9 mouse cellular contexts compared by ENCODE assay signal in the genomic region with DNA sequence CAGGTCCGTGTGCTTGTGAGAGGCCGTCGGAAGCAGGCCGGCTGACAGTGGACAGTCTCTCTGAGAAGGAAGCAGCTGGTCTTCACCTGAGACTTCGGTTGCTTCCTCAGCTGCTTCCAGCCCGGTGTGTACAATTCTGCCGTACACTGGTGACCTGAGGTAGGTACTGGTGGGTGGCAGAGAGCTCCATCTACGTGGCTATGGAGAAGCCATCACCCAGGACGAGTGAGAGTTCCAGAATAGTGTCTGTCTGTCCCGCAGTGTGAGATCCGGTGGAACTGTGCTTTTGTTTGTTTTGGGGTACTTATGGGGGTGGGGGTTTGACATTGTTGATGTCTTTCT. TPM values are rescaled to one million over a fixed set of nuclear protein-coding genes. Genes with fewer than 3 reads are reported as not detected.
A peak's percentile ranks its signal among the peaks of the same experiment; 100 is the strongest.
DNase-seq lines count a peak whose midpoint lies in the region; ATAC-seq lines count a peak whose summit lies in the region.
"Had no signal": no experiment of that assay in that cellular context is flagged by ENCODE, and none has a peak within 500 bp of the region (broad histone marks: within the 10 kb centered on the region; RNA-seq: fewer than 3 reads in every experiment).

No protein-coding gene starts in this region.

- H3K9me3 ChIP-seq in lung, embryonic 16.5 days (ENCODE audit: control insufficient read depth, low read length): 0 out of 2 replicates have a peak, but pooled peaks cover 3% of the 10 kb centered on the region
- no peaks in the 10 kb centered on the region for H3K9me3 ChIP-seq in hindbrain, embryonic 13.5 days
- H3K9me3 ChIP-seq in neural tube, embryonic 14.5 days (ENCODE audit: control insufficient read depth, low read length): no peaks in the 10 kb centered on the region

- no peak overlapping the region for H3K9ac ChIP-seq in lung, embryonic 16.5 days (ENCODE audit: low read length)
- 0 out of 2 replicates have a peak overlapping the region, but pooled peaks have one; percentile 26 for H3K9ac ChIP-seq in hindbrain, embryonic 13.5 days
- no peak overlapping the region for H3K9ac ChIP-seq in neural tube, embryonic 14.5 days (replicated peaks; ENCODE audit: low read depth, low read length)
- H3K9ac ChIP-seq: limb, embryonic 13.5 days had no signal

- H3K4me2 ChIP-seq in lung, embryonic 16.5 days (ENCODE audit: low read depth, low read length): peak overlapping the region; percentile 7; the same call in 1 of the 2 replicates
- H3K4me2 ChIP-seq in hindbrain, embryonic 13.5 days: no peak overlapping the region
- H3K4me2 ChIP-seq in neural tube, embryonic 14.5 days (ENCODE audit: low read depth, low read length): no peak overlapping the region
- H3K4me2 ChIP-seq: limb, embryonic 13.5 days had no signal

- H3K36me3 ChIP-seq in lung, embryonic 16.5 days (ENCODE audit: control insufficient read depth, insufficient read depth, low read length): no peaks in the 10 kb centered on the region
- H3K36me3 ChIP-seq in hindbrain, embryonic 13.5 days: no peaks in the 10 kb centered on the region
- H3K36me3 ChIP-seq in neural tube, embryonic 14.5 days (ENCODE audit: control insufficient read depth, insufficient read depth, low read length): no peaks in the 10 kb centered on the region
- H3K36me3 ChIP-seq: limb, embryonic 13.5 days had no signal

- no peak for DNase-seq in frontal cortex, postnatal 14 days (ENCODE audit: low spot score in 2 of 2)
- no peak for DNase-seq in lung, postnatal 36 days
- DNase-seq in gastrocnemius, adult 8-10 months (ENCODE audit: low spot score in 2 of 2): no peak

- peak; percentile 47 for ATAC-seq in frontal cortex, adult (ENCODE audit: low TSS enrichment)
- peak; percentile 5; the same call in 1 of the 2 replicates for ATAC-seq in lung, embryonic 16.5 days (ENCODE audit: low read depth)
- peak; percentile 75 for ATAC-seq in hindbrain, embryonic 13.5 days (ENCODE audit: low FRiP score)
- ATAC-seq in neural tube, embryonic 14.5 days (ENCODE audit: low read depth): peak; percentile 45; the same call in 1 of the 2 replicates
- ATAC-seq in erythroid progenitor cell, adult 5-6 weeks (replicated peaks; ENCODE audit: low FRiP score, poor library complexity, severe bottlenecking): no peak

- 34% methylated on average over 11 of the region's 11 CpGs for WGBS in lung, embryonic 16.5 days
- WGBS in hindbrain, embryonic 13.5 days: 52% methylated on average over 11 of the region's 11 CpGs
- WGBS in neural tube, embryonic 14.5 days: 51% methylated on average over 11 of the region's 11 CpGs

- no peaks in the 10 kb centered on the region for H3K27me3 ChIP-seq in lung, embryonic 16.5 days (ENCODE audit: control insufficient read depth, insufficient read depth, low read depth, low read length)
- no peaks in the 10 kb centered on the region for H3K27me3 ChIP-seq in hindbrain, embryonic 13.5 days
- no peaks in the 10 kb centered on the region for H3K27me3 ChIP-seq in neural tube, embryonic 14.5 days (ENCODE audit: control insufficient read depth, insufficient read depth, low read length)

- no peaks in the 10 kb centered on the region for H3K4me1 ChIP-seq in lung, embryonic 16.5 days (replicated peaks; ENCODE audit: control insufficient read depth, insufficient read depth, low read length)
- H3K4me1 ChIP-seq in hindbrain, embryonic 13.5 days (replicated peaks): peaks cover 4% of the 10 kb centered on the region; the same call in 1 of the 2 replicates
- no peaks in the 10 kb centered on the region for H3K4me1 ChIP-seq in neural tube, embryonic 14.5 days (ENCODE audit: control insufficient read depth, insufficient read depth, low read length)

- H3K27ac ChIP-seq in lung, embryonic 16.5 days (ENCODE audit: low read length): no peak overlapping the region
- H3K27ac ChIP-seq in hindbrain, embryonic 13.5 days: no peak overlapping the region
- H3K27ac ChIP-seq in neural tube, embryonic 14.5 days (ENCODE audit: low read depth, low read length): no peak overlapping the region
- H3K27ac ChIP-seq: limb, embryonic 13.5 days had no signal

- no peak overlapping the region for H3K4me3 ChIP-seq in lung, embryonic 16.5 days (ENCODE audit: low read length)
- H3K4me3 ChIP-seq in hindbrain, embryonic 13.5 days: no peak overlapping the region
- H3K4me3 ChIP-seq in neural tube, embryonic 14.5 days (ENCODE audit: low read depth, low read length): no peak overlapping the region
- H3K4me3 ChIP-seq: limb, embryonic 13.5 days had no signal

RNA-seq across cellular contexts. Expression of gene Lgalsl, which starts 36.0 kb away (rescaled TPM):
- polyA plus RNA-seq in lung, embryonic 16.5 days (2015; fragmentation: Nextera tagmentation; extraction: Ambion mirVana): 47.3 and 51.8 TPM in 2 replicates
- 51.2 and 53.2 TPM in 2 replicates for polyA plus RNA-seq in hindbrain, embryonic 13.5 days (2015; fragmentation: Nextera tagmentation; extraction: Ambion mirVana)
- 66.1 and 70.4 TPM in 2 replicates for polyA plus RNA-seq in neural tube, embryonic 14.5 days (2014; fragmentation: Nextera tagmentation; extraction: Ambion mirVana)
- total RNA-seq in erythroid progenitor cell, adult 5-6 weeks (2015; ENCODE audit: low replicate concordance): 0.84 and 7.2 TPM in 2 replicates
- total RNA-seq in erythroid progenitor cell, adult 5-6 weeks (2017; ENCODE audit: low replicate concordance): 0.39 and 0.61 TPM in 2 replicates
- 10 to 100 TPM; 68.0 to 76.2 (median 72.6) TPM for total RNA-seq in gastrocnemius, adult 8-10 months (2022)

RNA-seq across cellular contexts. Expression of gene Aftph, which starts 53.5 kb away (rescaled TPM):
- 19.9 and 22.1 TPM in 2 replicates for polyA plus RNA-seq in lung, embryonic 16.5 days (2015; fragmentation: Nextera tagmentation; extraction: Ambion mirVana)
- polyA plus RNA-seq in hindbrain, embryonic 13.5 days (2015; fragmentation: Nextera tagmentation; extraction: Ambion mirVana): 37.7 and 40.2 TPM in 2 replicates
- 42.5 and 48.8 TPM in 2 replicates for polyA plus RNA-seq in neural tube, embryonic 14.5 days (2014; fragmentation: Nextera tagmentation; extraction: Ambion mirVana)
- total RNA-seq in erythroid progenitor cell, adult 5-6 weeks (2015; ENCODE audit: low replicate concordance): 70.8 and 101 TPM in 2 replicates
- total RNA-seq in erythroid progenitor cell, adult 5-6 weeks (2017; ENCODE audit: low replicate concordance): 57.7 and 83.8 TPM in 2 replicates
- total RNA-seq in gastrocnemius, adult 8-10 months (2022): 10 to 100 TPM; 18.3 to 25.0 (median 19.0) TPM
